Mouse (Mus musculus) embryonic facial prominence, embryonic 11.5 days (tissue): Measurements from ENCODE around the gene Scgb1b30. TPM values are rescaled to one million over a fixed set of nuclear protein-coding genes. Genes with fewer than 3 reads are reported as not detected.
"Not testable (repeated sequence)": the region's sequence is repeated elsewhere in the genome, so short reads cannot be mapped to it uniquely, and the experiment has no call there.

Source experiments
- ATAC-seq: fragments of 200-750 bp; cut with Nextera tagmentation; replicated peaks from 2 replicates; pipeline ENCODE4 v1.8.0; 2017; ENCODE audit warnings: low read depth; ENCODE audit not compliant: insufficient number of reproducible peaks, low FRiP score, low TSS enrichment
- DNase-seq: peaks from one replicate; pipeline ENCODE4 v3.0.0-alpha.2; 2015; ENCODE audit warnings: low spot score
- H3K27ac ChIP-seq: fragments of 300-500 bp; sonication (generic); replicated peaks from 2 replicates; pipeline ENCODE4 v1.5.1; 2014; ENCODE audit warnings: mild to moderate bottlenecking, low read depth, low read length, control low read depth
- H3K27me3 ChIP-seq: fragments of 300-500 bp; sonication (generic); 2 replicates; pipeline ENCODE4 v1.6.1; 2014; ENCODE audit warnings: mild to moderate bottlenecking, low read length, moderate library complexity, mixed read lengths; ENCODE audit not compliant: control insufficient read depth, insufficient read depth
- H3K36me3 ChIP-seq: fragments of 300-500 bp; sonication (generic); replicated peaks from 2 replicates; pipeline ENCODE4 v1.6.1; 2014; ENCODE audit warnings: low read depth, mild to moderate bottlenecking, low read length, moderate library complexity, mixed read lengths; ENCODE audit not compliant: control insufficient read depth, insufficient read depth
- H3K4me1 ChIP-seq: fragments of 300-500 bp; sonication (generic); 2 replicates; pipeline ENCODE4 v1.6.1; 2014; ENCODE audit warnings: low read length, mixed read lengths; ENCODE audit not compliant: control insufficient read depth, insufficient read depth
- H3K4me2 ChIP-seq: fragments of 300-500 bp; sonication (generic); 2 replicates; pipeline ENCODE4 v1.6.1; 2014; ENCODE audit warnings: low read depth, mild to moderate bottlenecking, control low read depth, low read length, moderate library complexity
- H3K4me3 ChIP-seq: fragments of 300-500 bp; sonication (generic); 2 replicates; pipeline ENCODE4 v1.5.1; 2014; ENCODE audit warnings: low read depth, low read length, control low read depth
- H3K9ac ChIP-seq: fragments of 300-500 bp; sonication (generic); replicated peaks from 2 replicates; pipeline ENCODE4 v1.6.1; 2014; ENCODE audit warnings: mild to moderate bottlenecking, control low read depth, low read length
- H3K9me3 ChIP-seq: fragments of 300-500 bp; sonication (generic); replicated peaks from 2 replicates; pipeline ENCODE4 v1.6.1; 2016; ENCODE audit warnings: mild to moderate bottlenecking, low read length, inconsistent platforms, mixed read lengths; ENCODE audit not compliant: control insufficient read depth
- WGBS: fragments of 180-500 bp; shearing (Covaris S2); extraction: QIAGEN DNeasy Blood & Tissue Kit; methylation state at CpG from one replicate; pipeline ENCODE4 v1.1.7; 2014; 5-methylcytosine and 5-hydroxymethylcytosine counted together
- polyA plus RNA-seq: library from polyadenylated mRNA; unstranded; fragments of >200 nt; fragmentation: Nextera tagmentation; extraction: Ambion mirVana; gene quantifications from 2 replicates; pipeline ENCODE4 v1.2.1, GENCODE M21; 2014

Gene Scgb1b30
- polyA plus RNA-seq: not detected in 2 replicates

DNA sequence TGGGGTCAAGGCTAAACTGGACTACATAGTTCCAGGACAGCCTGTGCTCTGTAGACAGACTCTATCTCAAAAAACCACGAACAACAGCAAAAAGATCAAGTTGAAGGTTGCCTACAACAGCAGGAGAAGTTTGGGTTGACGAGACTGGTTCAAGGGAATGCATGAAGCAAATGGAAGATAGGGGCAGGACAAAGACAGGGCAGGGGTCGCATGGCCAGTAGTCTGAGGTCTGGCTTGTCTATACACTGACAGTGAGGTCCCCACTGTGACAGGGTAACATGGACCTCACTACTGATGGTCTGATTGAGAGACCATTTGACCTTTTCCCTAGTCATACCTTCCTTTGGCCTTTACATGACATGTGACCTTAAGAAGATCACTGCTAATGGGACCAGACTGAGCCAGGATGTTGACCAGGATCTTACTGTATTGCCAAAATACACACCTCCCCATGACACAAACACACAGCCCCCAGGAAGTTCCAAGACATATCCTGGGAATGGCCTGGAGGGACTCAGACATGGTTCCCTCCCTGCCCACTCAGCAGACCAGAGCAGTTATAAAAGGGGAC, at the start of gene Scgb1b30:
Gene Scgb1b30 (plus strand): TSS at position 521 of the 571 bp plus-strand sequence.
- Histone ChIP-seq H3K4me1 (no peaks in the 10 kb centered on the region), H3K4me3 (no peak within 1 kb of the TSS), H3K27ac (no peak within 1 kb of the TSS), H3K9ac (no peak within 1 kb of the TSS), H3K4me2 (no peak within 1 kb of the TSS), H3K27me3 (no peaks in the 10 kb centered on the region), H3K36me3 (no peaks in the 10 kb centered on the region), H3K9me3 (no peaks in the 10 kb centered on the region; the same call in 1 of the 2 replicates)
- ATAC-seq (no peak), DNase-seq (no peak)
- 75% methylated on average over 3 of the region's 3 CpGs for WGBS

DNA sequence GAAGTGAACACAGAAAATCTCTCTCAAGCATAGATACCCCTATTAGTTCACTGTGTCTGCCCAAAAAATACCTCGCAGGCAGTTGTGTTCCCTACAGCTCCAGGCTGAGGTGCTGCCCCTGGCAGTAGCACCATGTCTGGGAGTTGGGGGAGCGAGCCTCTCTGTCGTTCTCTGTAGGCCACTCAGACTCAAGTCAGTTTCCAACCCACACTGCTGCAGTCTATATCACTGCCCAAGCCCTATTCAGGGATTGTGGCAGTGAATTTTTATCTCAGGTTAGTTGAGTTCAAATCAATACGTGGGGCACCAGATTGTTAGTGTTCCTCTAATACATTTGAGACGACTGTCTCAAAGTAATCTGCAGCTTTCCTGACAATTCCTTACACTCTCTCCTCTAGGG, 27.1 kb upstream of the Scgb1b30 start:
- not testable (repeated sequence) for H3K4me2 ChIP-seq, H3K27me3 ChIP-seq
- WGBS: 77% methylated on average over 5 of the region's 5 CpGs

DNA sequence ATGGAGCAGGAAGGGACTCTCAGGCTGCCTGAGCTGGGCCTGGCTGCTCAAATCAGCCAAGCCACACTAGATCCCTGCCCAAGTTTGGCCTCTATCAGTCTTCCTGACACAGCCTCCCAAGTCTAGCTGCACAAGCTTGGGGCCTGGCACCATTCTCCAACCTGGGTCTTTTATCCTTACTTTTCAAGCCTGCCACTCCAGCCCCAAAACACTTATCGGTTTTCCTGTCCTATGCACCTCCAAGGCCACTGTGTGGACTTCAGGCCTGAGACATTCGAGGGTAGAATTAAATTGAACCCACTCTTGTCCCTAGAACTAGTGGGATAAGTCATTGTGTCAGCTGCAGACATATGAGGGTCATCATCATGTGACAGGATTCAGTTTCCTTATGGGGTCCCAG, 4.8 kb downstream of the Scgb1b30 start:
- H3K9me3 ChIP-seq: no peaks in the 10 kb centered on the region
- H3K27me3 ChIP-seq: no peaks in the 10 kb centered on the region
- WGBS: 80% methylated on average over 2 of the region's 2 CpGs
- no peaks in the 10 kb centered on the region for H3K36me3 ChIP-seq
- DNase-seq: no peak
- no peak overlapping the region for H3K4me3 ChIP-seq
- H3K9ac ChIP-seq: no peak overlapping the region
- H3K4me1 ChIP-seq: no peaks in the 10 kb centered on the region
- H3K27ac ChIP-seq: no peak overlapping the region
- no peak overlapping the region for H3K4me2 ChIP-seq
- ATAC-seq: no peak

More for the DNA sequence above, 27.1 kb upstream of the Scgb1b30 start:
- ATAC-seq, H3K9ac ChIP-seq, H3K4me1 ChIP-seq, H3K9me3 ChIP-seq, H3K4me3 ChIP-seq, H3K27ac ChIP-seq, H3K36me3 ChIP-seq, DNase-seq: not testable (repeated sequence)

DNA sequence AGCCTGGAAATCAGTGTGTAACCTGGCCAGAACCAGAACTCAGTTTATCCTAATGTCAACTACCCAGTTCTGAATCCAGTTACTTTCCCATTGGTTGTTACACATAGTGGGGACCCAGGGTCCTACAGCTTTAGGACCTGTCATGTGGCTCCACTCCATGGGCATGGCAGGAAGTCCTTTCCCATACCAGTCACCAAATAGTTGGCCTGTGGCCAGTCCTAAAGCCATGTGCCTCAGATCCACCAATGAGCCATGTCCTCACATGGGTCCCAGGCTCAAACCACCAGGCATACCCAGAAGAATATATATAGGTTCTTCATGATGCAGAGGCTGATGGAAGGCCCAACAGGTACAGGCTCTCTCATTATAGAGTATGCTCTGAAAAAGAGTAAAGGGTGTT, 6.0 kb downstream of the Scgb1b30 start:
- ATAC-seq (no peak), DNase-seq (no peak)
- no peaks in the 10 kb centered on the region for H3K27me3 ChIP-seq
- H3K36me3 ChIP-seq: no peaks in the 10 kb centered on the region
- H3K9ac ChIP-seq: no peak overlapping the region
- H3K4me2 ChIP-seq: no peak overlapping the region
- no peaks in the 10 kb centered on the region for H3K9me3 ChIP-seq
- no peak overlapping the region for H3K4me3 ChIP-seq
- no peaks in the 10 kb centered on the region for H3K4me1 ChIP-seq
- no peak overlapping the region for H3K27ac ChIP-seq

DNA sequence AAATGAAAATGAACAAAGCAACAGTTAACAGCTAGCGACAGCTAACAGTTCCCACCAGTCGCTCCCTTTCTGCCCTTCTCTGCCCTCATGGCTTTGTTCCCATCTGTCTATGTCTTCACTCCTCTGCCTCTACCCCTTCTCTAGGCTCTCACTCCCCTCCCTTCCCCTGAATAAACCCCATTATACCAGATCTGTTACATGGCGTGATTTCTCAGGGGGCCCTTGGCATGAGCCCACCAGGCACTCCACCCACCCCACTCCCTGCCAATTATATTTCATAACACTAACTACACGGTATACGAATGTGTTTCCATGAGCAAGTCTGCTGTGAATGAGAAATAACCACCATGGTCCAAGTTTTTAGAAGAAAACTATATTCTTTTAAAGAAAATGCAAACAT, 14.0 kb downstream of the Scgb1b30 start:
- Histone ChIP-seq H3K27me3 (no peaks in the 10 kb centered on the region), H3K9me3 (no peaks in the 10 kb centered on the region), H3K9ac (no peak overlapping the region), H3K36me3 (peaks cover 3% of the 10 kb centered on the region), H3K27ac (no peak overlapping the region), H3K4me2 (no peak overlapping the region), H3K4me3 (no peak overlapping the region), H3K4me1 (no peaks in the 10 kb centered on the region)
- ATAC-seq: no peak
- WGBS: 82% methylated on average over 5 of the region's 5 CpGs
- DNase-seq: no peak

DNA sequence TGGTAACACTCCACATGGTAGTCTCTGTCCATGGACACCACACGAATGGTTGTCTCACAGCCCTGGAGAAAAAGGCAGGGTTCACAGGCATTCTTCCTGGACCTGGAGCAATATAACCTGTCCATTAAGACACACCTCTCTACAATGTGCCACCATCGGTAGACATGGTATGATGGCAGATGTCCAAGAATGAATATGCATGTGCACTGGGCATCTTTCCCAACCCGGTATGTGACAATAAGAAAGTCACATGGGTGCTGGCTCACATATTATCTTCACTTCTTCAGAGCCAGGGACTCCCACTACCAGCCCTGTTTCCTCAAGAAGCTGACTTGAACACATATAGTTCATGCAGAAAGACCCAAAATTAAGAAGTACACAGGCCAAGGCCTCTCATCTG, 21.4 kb downstream of the Scgb1b30 start:
- no peak overlapping the region for H3K4me2 ChIP-seq
- H3K4me3 ChIP-seq: no peak overlapping the region
- DNase-seq (no peak), ATAC-seq (no peak)
- H3K27ac ChIP-seq: no peak overlapping the region
- H3K9ac ChIP-seq: no peak overlapping the region
- WGBS: 96% methylated on average over 3 of the region's 3 CpGs
- no peaks in the 10 kb centered on the region for H3K27me3 ChIP-seq
- H3K9me3 ChIP-seq: no peaks in the 10 kb centered on the region
- no peaks in the 10 kb centered on the region for H3K4me1 ChIP-seq
- H3K36me3 ChIP-seq: peaks cover 3% of the 10 kb centered on the region

DNA sequence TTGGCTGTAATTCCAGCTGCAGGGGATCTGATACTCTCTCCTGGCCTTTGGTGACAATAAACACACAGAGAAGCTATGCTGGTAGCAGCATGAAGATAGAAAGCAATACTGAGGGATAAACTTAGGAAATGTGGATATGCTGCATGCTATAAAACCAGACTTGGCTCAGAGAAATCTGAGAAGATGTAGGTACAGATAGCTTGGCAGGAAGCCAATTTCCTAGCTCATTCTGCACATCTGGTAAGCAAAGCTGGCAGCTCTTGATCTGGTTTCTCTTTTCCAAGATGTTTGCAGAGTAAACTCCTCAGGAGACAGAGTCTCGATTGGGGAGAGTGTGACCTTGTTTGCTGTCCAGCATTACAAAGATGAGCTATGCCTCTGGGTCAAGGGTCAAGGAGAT, 25.4 kb downstream of the Scgb1b30 start:
- not testable (repeated sequence) for H3K4me3 ChIP-seq, ATAC-seq, H3K27me3 ChIP-seq, H3K9me3 ChIP-seq, H3K4me2 ChIP-seq, H3K4me1 ChIP-seq, H3K9ac ChIP-seq, H3K36me3 ChIP-seq, H3K27ac ChIP-seq
- peak; percentile 26 for DNase-seq
- WGBS: 42% methylated on average over 1 of the region's 1 CpGs

DNA sequence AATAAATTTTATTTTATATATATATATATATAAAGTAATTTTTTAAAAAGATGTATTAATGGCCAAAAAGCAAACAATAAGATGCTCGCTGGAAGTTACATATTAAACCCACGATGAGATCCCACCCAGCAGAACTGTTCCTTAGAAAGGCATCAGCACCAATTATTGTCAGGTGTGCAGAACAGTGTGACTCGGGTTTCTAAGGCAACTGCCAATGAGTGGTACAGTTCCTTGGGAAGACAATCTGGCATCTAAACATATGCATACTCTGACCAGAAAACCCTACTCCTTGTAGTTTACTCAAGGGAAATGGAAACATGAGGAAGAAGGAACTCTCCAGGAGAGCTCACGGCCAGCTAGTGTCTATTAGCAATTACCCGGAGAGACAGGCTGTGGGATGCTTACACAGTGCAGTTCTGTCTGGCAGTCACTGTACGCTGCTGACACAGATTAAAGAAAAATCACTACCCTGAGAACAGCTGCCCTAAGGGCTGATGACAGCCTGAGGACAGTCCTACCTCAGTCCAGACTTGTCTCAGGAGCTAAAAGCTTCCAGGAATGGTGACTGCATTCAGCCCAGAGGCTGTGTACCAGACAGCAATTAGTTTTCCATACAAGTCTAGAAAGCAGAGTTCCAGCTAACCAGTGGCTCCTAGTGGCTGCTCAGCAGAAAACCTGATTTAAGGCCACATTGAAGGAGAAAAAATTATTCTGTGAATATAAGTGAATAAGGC, 27.9 kb downstream of the Scgb1b30 start:
- no peaks in the 10 kb centered on the region for H3K9me3 ChIP-seq
- ATAC-seq (0 out of 2 replicates have a peak, but pooled peaks have one; percentile 41), DNase-seq (peak; percentile 36)
- H3K9ac ChIP-seq: no peak overlapping the region
- H3K27ac ChIP-seq: no peak overlapping the region
- no peak overlapping the region for H3K4me2 ChIP-seq
- H3K4me1 ChIP-seq: no peaks in the 10 kb centered on the region
- H3K36me3 ChIP-seq: no peaks in the 10 kb centered on the region; the same call in 1 of the 2 replicates
- no peak overlapping the region for H3K4me3 ChIP-seq
- no peaks in the 10 kb centered on the region for H3K27me3 ChIP-seq
- 82% methylated on average over 6 of the region's 6 CpGs for WGBS
